Mouse (Mus musculus) right cerebral cortex, postnatal 4 days (tissue): ENCODE results near the gene Pdhb.
"Not testable (repeated sequence)": the region's sequence is repeated elsewhere in the genome, so short reads cannot be mapped to it uniquely, and the experiment has no call there.

Experiments
- DNase-seq: peaks from one replicate; pipeline ENCODE4 v3.0.0-alpha.2; 2022

Gene Pdhb

DNA sequence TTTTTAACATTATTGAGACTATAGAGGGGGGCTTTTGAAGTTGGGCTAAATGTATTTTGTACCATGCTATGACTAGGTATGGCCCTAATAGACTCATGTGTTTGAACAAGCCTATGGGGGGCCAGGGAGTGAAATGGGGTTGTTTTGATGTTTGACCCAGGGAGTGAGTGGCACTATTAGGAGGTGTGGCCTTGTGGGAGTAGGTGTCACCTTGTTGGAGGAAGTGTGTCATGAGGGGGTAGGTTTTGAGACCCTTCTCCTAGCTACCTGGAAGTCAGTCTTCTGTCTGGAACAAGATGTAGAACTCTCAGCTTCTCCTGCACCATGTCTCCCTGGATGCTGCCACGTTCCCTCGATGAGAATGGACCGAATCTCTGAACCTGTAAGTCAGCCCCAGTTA lies 17.7 kb upstream of the Pdhb start:
- no peak for DNase-seq

DNA sequence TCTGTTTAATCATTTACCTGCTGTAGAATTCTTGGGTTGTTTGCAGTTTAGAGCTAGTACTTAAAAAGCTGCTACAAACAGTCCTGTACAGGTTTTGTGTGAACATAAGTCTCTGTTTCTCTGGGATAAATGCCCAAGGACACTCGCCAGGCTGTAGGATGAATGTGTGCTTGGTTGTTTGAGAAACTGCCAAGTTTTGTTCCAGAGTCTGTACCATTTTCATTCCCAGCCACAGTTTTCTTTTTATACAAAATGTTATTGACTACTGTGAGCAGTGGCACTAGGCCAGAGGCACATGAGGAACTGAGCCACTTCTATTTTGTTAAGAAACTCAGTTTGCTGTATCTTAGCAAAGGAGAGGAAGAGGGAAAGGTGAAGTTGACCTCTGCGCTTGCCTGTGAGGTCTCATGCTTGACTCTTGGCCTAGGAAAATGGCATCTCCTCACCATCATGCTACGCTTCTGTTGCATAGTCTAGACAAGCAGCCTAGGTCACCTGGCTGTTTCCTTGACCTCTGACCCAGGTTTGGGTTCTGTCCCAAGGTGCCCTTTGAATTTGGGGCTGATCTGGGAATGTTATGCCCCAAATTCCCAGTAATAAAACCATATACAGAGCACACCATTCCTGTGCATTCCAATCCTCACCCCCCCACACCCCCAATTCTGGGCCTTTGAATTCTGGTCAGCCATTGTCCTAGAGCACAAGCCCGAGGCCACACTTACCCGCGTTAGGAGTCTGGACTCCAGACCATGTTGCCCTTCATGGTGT lies 13.6 kb upstream of the Pdhb start:
- DNase-seq, result peak; percentile 57

DNA sequence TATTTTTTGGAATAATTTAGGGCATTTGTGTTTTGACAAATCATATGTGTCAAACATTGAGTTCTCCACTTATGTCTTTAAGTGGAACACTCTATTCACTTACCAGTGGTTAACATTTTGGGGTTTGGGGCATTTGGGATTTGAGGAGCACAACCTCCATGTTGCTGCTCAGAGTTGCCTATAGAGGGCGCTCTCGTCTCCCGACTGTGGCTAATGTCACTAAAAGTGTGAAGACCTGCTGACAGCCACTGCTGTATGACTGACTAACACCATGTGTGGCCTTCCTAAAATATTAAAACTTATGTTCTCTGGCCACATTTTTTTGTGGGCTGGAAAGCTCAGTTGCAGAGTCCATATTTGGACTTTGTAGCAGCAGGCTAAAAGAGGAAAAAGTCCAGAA lies 10.5 kb upstream of the Pdhb start:
- no peak for DNase-seq

DNA sequence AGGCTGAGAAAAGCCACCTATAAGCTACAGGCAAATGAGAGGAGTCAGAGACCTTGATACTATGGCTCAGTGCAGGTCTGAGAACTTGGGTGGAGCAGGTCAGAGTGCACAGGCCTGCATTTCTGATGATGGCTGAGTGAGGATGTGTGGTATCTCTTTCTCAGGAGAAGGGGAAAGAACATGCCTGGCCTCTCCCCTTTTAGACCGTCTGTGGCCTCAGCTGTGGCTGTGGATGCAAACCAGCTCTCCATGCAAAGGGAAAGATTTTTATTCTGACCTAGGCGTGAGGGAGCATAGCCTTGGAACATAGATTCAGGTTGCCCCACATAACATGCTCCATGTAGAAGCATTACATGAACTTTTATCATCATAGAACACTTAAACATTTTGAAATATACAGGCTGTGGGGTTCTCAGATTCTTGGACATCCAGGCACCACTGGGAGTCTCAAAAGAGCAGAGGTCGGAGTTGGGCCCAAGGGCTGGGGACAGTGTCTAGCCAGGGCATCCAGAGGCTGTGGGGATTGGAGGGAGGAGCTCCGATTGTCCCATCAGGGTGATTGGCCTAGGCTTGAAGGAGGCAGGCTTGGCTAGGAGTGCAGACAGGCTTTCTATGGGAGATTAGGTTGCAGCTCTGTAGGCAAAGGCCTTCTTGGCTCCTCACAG lies 7.7 kb upstream of the Pdhb start:
- no peak for DNase-seq

DNA sequence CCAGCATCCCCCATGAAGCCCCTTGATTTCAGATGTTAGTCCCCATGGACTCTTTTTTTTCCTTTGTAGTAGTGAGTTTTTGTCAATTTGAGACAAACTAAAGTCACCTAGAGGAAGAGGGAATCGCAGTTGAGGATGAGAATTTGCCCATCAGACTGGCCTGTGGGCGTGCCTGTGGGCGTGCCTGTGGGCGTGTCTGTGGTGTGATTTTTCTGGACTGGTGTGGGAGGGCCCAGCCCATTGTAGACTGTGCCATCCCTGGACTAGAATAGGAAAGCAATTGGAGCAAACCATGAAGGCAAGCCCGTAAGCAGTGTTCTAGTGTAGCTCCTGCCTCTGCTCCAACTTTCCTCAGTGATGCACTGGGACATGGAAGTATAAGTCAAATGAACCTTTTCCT lies 3.4 kb upstream of the Pdhb start:
- DNase-seq, result no peak

DNA sequence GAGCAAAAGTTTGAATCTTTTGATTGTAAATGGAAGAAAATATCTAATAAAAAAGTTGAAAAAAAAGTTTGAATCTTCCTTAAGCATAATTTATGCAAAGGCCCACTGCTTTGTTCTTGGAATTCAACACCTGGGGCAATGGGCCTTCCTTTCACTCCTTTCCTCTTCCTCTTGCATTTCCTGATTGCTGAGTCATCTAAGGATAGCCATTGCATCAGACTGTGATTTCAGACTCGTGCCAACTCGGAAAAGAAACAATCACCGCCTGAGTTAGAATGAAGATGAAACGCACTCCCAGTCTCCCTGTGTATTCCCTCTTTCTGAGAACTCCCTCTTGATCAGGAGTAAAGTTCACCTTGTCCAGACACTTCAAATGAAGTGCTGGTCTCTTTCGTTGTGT lies 1.8 kb upstream of the Pdhb start:
- DNase-seq, result no peak

DNA sequence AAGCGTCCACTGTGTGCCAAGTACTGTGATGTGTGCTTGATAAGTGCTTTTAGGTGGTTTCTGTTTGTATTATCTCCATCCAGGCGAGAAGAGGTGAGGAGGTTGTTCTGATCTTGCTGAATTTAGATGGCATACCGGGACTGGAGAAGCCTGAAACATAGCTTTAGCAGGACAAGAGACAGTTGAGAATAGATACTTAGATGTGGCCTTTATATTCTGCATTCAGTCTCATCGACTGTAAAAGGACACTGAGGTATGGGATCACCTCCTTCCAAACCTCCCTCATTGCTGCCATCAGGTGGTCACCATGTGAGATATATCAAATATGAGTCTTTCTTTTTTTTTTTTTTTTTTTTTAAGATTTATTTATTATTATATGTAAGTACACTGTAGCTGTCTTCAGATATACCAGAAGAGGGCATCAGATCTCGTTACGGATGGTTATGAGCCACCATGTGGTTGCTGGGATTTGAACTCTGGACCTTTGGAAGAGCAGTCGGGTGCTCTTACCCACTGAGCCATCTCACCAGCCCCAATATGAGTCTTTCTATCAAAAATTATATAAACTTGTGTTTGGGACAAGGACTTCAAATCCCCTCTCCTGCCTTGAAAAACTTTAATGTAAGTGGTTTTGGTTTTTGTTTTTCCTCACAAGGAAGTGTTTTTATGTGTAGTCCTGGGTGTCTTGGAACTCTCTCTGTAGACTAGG lies 871 bp upstream of the Pdhb start:
- DNase-seq, result not testable (repeated sequence)

DNA sequence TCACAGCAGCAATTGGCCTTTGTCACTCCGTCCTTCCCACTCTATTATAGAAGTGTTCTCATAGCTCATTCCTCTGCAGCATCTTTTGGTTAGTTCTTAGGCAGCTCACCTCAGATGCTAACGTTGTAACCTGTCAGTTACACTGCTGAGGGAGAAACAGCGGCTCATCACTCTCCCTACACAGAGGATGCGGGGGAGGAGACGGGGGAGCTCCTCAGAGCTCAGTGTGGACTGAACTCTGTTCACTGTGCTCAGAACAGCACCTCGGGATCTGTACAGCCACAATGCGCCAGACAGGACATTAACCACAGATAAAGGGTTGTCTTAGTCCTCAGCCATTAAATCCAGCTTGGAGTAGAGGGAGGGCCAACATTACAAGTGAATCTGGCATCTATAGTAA lies 8.4 kb downstream of the Pdhb start:
- DNase-seq, result no peak

DNA sequence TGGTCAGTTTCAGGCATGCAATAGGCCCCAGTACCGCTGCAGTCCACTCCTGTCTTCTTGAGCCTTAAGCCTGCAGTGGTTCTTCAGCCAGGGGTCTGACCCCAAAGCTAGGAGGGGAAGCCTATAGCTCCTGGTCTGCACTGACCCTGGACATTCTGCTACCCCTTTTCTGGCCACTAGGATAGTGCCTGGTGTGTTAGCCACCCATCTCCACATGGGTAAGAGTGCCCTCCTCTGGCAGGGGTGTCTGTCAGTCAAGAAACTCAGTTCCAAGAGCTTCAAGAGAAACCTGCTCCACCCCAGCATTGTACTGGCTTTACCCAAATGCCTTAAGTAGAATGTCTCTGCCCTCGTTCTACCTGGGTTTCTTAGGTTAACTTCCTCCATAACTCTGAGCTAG lies 11.0 kb downstream of the Pdhb start:
- peak; percentile 34 for DNase-seq

DNA sequence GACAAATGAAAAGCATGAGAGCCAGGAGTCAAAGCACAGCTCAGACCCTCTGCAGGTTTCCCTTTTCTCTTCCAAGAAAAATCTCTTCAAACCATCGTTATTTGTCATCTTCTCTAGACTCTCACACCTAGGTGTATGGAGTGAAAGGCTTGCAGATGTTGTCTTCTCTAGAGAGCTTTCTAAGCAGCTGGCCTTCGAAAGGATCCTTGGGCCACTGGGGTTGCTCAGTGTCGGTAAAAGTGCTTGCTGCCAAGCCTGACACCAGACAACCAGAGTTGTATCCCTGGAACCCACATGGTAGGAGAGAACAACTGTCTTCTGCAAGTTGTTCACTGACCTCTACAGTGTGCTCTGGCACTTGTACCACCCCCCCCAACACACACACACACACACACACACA lies 13.7 kb downstream of the Pdhb start:
- no peak for DNase-seq

DNA sequence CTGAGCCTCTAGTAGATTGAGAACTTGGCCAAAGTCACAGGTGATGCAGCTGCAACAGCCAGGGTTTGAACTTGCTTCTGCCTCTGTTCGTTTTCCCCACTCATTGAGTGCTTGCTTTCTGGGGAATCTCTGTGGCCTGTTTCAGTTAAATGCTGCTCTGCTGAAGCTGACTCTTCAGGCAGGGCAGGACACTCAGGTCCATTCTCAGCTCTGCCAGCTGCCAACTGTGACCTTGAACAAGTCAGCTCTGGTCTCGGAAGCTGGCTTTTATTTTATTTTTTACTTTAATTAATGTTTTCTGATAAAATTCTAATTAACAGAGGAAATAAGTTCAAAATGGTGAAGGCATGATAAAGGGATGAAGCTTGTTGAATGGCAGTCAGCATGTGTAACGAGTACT lies 14.1 kb downstream of the Pdhb start:
- DNase-seq, result no peak

DNA sequence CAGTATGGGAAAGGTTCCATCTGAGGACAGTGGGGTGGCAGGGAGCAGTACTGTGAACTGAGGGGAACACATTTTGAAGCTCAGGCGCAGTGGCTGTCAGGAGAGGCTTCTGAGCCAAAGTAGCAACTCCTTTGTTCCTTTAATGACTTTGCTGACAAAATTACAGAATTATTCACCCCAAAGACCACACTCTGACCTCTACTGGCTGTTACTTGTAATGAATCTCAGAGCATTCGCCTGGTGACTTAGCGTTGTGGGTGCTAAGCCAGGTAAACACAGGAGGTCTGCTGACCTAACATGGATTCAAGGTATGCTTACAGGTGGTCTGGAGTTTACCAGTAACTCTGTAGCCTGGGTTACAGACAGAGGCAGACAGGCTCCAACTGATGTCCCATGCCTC lies 15.9 kb downstream of the Pdhb start:
- no peak for DNase-seq

DNA sequence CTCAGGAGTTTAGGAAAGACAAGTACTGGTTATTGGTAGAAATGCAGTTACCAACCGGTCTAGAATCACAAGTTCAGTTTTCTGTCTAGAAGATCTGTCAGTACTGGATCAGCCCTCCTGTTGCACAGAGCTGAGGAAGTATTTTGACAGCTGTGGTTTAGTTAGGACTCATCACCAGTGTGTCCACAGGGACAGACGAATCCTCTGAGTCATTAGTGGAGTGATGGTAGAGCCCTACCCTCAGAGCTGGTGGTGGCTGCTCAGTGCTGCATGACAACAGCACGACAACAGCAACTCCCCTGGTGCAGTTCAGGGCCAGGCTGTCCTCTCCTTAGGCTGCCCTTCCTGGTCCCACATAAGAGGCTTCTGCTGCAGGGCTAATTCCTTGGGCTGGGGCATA lies 18.8 kb downstream of the Pdhb start:
- DNase-seq, result no peak

DNA sequence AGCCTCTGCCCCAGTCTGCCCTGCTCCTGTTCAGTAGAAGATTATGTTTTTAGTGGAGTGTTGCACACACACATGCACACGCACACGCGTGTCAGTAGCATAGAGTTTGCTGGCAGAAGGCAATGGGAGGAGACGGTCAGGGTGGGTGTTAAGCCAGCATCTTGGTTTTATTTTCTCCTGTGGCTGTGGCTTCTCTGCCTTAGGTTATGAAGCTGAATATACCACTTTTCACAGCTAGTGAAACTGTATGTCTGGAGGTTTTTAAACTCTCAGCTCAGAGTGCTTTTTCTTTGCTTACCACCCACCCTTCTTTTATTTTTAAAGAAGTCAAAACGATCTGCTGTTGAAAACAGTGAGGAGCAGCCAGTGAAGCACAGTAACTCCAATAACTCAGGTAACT lies 21.1 kb downstream of the Pdhb start:
- no peak for DNase-seq

DNA sequence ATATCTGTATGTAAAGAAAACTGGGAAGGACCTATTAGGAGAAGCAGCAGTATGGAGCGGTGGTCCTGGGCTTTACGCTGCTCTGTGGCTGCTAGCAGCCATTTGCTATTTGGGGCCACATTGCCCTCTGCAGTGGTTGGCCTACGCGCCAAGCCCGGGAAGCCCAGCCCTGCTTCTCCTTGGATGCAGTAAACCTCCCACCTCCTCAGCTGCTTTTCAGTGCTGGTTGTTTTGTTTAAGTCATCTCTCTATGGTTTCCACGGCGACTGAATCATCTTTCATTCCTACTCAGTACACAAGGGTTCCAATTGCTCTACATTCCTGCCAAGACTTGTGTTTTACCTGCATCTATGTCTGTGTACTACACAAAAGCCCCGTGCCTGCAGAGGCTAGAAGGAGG lies 24.0 kb downstream of the Pdhb start:
- no peak for DNase-seq

DNA sequence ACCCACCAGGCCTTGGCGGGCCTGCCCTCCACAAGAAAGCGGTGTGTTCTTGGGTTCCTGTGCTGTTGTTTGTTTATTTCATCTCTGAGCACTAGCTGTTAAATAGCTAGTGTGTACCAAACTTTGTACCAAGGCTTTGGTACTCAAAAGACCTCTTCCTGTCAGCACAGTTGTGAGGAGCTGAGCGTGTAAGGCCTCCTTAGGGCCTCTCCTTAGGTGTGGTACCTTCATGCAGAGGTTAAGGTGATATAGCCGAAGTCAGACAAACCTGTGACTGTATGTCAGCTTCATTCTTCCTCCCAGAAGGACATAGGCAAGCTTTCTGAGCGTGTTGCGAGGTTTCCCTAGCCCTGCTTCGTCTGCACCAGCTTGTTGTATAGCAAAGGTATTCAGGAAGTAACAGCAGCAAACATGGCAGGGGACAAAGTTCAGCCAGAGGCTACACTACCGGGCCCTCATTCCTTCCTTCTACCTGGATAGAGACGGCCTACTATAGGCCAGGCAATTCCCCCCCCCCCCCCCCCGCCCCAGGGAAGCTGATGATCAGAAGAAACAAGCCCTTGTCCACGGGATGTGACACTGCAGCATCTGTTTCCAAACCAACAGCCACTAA lies 26.1 kb downstream of the Pdhb start:
- no peak for DNase-seq

DNA sequence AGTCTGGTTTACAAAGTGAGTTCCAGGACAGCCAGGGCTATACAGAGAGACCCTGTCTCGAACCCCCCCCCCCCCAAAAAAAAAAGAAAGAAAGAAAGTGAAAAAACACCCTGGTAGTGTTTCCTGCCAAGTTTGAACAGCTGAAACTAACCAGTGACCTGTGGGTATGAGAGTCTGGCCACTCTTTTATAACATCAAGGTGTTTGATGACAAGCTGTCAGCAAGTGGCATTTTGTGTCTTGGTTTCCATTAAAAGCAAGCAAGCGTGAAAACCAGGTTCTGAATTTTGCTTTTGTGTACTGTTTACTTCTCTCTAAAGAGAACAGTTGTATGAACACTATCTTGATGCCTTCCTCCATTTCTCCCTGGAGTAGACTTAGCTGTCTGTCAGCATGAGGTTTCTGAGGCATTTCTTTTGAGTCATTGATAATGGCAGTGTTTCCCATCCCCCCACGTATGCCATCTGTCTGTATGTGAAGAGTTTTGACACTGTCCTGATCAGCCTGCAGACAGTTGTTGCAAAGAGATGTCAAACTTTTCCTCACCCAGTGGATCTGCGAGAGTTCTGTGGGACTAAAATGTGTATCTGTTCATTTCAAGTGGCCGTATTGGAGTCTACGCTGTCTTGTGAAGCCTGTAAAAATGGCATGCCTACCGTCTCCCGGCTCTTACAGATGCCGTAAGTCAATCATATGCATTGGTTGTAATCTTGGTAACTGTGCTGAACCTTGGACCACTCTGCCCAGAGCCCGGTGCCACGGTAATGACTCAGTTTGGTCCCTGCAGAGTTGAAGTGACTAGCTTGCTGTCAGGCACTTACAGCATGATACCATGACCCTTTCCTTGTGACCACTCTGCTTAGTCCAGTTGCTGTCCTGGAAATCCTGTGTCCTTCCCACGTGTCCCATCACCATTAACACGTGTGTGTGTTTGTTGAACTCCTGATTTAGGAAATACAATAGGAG lies 26.9 kb downstream of the Pdhb start:
- DNase-seq, result no peak

DNA sequence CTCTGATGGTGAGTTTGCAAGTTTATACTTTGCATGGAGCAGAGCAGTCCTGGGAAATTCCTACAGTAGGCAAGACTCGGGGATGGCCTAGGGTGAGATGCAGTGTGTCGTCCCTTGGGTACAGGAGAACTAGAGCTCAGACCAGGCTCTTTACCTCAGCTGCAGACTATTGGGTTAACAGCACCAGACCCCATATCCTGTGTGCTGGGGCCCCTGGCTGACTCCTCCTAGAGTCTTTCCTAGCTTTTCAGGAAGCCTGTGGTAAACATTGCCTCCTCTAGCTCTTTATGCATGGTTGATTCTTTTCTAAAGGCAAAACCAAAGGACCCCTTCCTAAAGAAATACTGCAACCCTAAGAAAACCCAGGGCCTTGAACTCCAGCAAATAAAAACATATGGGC lies 31.7 kb downstream of the Pdhb start:
- no peak for DNase-seq

DNA sequence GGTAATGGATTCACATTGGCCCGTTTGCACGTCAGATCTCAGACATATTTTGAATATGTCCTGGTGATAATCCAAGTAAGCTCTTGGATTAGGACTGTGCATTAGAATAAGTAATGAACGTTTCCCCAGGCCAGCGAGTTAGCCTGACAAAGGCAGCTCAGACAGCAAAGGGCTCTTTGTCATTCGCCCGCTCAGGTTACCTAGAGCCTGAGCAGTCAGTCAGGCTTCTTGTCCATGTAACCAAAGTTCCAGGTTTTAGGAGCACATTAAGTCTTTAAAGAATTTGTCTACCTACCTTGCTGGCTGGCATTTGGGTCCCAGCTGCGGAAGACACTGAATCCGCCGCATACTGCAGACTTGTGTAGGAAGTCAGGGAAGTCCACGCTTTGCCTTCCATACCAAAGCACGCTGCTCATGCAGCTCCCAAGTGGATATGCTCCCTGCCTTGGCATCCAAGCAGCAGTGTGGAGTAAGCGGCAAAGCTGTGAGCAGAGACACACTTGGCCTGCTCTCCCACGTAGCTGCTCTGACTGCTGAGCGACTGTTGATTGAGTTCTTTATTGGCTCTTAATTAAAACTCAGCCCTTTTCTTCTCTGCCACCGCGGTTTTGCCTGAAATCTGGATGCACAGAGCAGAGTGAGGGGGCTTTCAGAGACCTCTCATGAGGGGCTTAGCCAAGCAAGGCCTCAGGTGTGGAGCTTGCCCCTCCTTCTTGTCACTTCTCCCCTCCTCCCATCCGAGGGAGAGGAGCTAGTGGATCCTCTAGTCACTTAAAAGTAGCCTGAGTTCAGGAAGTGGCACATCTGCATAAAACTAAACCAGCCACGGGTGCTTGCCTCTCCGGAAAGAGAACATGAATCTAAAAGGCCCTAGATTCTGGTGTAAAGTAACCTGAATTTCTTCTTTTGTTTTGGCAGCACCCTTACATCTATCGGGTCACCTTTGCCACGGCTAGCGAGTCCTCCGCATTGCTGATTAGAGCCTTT lies 32.8 kb downstream of the Pdhb start:
- DNase-seq, result no peak

DNA sequence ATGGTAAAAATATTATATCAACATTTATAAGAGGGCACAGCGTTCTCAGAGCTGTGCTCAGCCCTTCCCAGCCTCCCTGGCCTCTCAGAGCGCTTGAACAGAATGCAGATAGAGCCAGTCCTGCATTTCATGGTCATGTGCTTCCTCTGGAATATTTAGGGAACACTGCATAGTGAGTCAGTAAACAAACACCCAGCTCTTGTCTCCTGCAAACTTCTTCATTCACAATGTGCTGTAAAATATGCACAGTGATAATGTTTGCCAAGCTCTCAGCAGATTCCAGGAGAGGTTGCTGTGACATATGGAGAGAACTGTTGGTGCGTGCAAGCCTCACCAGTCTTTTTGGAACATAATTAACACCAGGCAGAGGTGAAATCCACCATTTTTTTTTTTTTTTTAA lies 37.7 kb downstream of the Pdhb start:
- DNase-seq, result no peak

DNA sequence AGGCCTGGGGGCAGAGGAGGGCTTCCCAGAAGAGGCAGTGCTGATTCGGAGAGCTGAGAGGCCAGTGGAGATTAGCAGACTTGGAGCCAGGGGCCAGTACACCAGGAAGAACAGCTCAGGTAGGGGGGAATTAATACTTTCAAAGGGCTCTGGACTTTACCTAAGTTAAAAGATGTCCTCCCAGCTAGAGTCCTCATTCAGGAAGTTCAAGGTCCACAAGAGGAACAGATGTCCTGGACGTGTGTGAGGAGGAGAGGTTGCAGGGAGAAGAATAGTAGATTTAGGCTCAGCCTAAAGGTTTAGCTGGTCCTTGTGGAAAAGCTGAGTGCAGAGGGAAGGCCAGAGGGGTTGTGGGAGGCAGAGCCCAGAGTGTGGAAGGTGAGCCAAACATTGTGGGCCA lies 38.6 kb downstream of the Pdhb start:
- no peak for DNase-seq
